In the genomic region with DNA sequence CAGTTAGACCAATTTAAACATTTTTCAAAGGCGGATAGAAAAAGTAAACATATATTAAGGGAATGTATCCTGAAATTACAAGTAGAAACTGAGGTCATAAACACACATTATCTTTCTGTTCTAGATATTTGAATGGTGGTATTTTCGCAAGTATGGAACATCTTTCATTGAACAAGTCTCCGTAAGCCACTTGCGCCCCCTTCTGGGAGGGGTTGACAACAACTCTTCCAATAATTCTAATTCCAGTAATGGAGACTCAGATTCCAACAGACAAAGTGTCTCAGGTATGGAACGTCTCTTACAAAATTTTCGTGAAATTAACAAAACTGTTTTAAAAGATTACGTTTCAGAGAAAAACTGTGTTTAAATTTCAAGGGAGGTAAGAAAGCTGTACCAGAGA, we compare ENCODE assay signal across 9 mouse cellular contexts.
DNase-seq lines count a peak whose midpoint lies in the region; ATAC-seq and TF ChIP-seq lines count a peak whose summit lies in the region.
"Had no signal": no experiment of that assay in that cellular context is flagged by ENCODE, and none has a peak within 500 bp of the region (broad histone marks: within the 10 kb centered on the region; RNA-seq: fewer than 3 reads in every experiment).

No protein-coding gene starts in this region.

- no peak for TF ChIP-seq POLR2A in limb, embryonic 14.5 days (IDR thresholded peaks at IDR 0.05; ENCODE audit: borderline replicate concordance, extremely low read depth, insufficient read depth, insufficient read length)

- no peaks in the 10 kb centered on the region for H3K27me3 ChIP-seq in limb, embryonic 14.5 days (ENCODE audit: control insufficient read depth, insufficient read depth, low read length)
- H3K27me3 ChIP-seq: heart, embryonic 15.5 days had no signal

- H3K9ac ChIP-seq in limb, embryonic 14.5 days (ENCODE audit: low read depth, low read length, severe bottlenecking) = no peak overlapping the region
- H3K9ac ChIP-seq: heart, embryonic 15.5 days had no signal

- no peak overlapping the region for H3K4me2 ChIP-seq in limb, embryonic 14.5 days (replicated peaks; ENCODE audit: low read depth, low read length, severe bottlenecking)
- H3K4me2 ChIP-seq: heart, embryonic 15.5 days had no signal

- H3K4me3 ChIP-seq in limb, embryonic 14.5 days (replicated peaks; ENCODE audit: low read length) = no peak overlapping the region
- H3K4me3 ChIP-seq: heart, embryonic 15.5 days had no signal

- peak; percentile 84 for ATAC-seq in inflammation-experienced regulatory T-cells, adult 6 months
- no peak for ATAC-seq in limb, embryonic 14.5 days (ENCODE audit: low FRiP score, low read depth)

- no peaks in the 10 kb centered on the region for H3K9me3 ChIP-seq in limb, embryonic 14.5 days (ENCODE audit: control insufficient read depth, low read length)
- H3K9me3 ChIP-seq: heart, embryonic 15.5 days had no signal

- peaks cover 15% of the 10 kb centered on the region; the same call in 1 of the 2 replicates for H3K4me1 ChIP-seq in limb, embryonic 14.5 days (ENCODE audit: control insufficient read depth, insufficient read depth, low read length)

- 47% methylated on average over 7 of the region's 7 CpGs for WGBS in limb, embryonic 14.5 days

- no peaks in the 10 kb centered on the region for H3K36me3 ChIP-seq in limb, embryonic 14.5 days (ENCODE audit: control insufficient read depth, insufficient read depth, low read length)

- no peak overlapping the region for H3K27ac ChIP-seq in limb, embryonic 14.5 days (replicated peaks; ENCODE audit: low read depth, low read length)
- H3K27ac ChIP-seq: heart, embryonic 15.5 days had no signal

- peak; percentile 17 for DNase-seq in ovary, postnatal 10 days (ENCODE audit: low spot score)
- no peak for DNase-seq in ovary, adult 18-20 months (ENCODE audit: low spot score)
- DNase-seq in adrenal gland, adult 8-10 months = peak; percentile 29
- peak; percentile 50 for DNase-seq in embryo, embryonic 11.5 days (ENCODE audit: low read depth, low spot score)
- DNase-seq in limb, embryonic 14.5 days (ENCODE audit: low spot score) = peak; percentile 68
- peak; percentile 45 for DNase-seq in retina, postnatal 7 days (ENCODE audit: low read depth, low spot score)
- DNase-seq in yolk sac, embryonic 10.5 days (ENCODE audit: low spot score) = peak; percentile 9
